Mouse (Mus musculus) embryonic stem cell, embryonic (primary cell): Measurements from ENCODE around the gene Eif2s2.
"Not testable (repeated sequence)": the region's sequence is repeated elsewhere in the genome, so short reads cannot be mapped to it uniquely, and the experiment has no call there.

Experiments used
- CTCF ChIA-PET, 4 experiments: fragments of 300-600 bp in 2 of 4; fragments of 350-600 bp in 2 of 4; sonication (Branson Sonifier 250); formaldehyde crosslinking; loops; one replicate each; lab custom pipeline; 2022; ENCODE audit warnings: inconsistent platforms in 2 of 4; lab: Charles Lee
- POLR2A ChIA-PET, 4 experiments: fragments of 300-600 bp in 2 of 4; fragments of 350-600 bp in 2 of 4; sonication (Branson Sonifier 250); formaldehyde crosslinking; loops; one replicate each; lab custom pipeline; 2022; ENCODE audit warnings: antibody characterized with exemption in 4 of 4, inconsistent platforms in 1 of 4; lab: Charles Lee

The Eif2s2 gene

DNA sequence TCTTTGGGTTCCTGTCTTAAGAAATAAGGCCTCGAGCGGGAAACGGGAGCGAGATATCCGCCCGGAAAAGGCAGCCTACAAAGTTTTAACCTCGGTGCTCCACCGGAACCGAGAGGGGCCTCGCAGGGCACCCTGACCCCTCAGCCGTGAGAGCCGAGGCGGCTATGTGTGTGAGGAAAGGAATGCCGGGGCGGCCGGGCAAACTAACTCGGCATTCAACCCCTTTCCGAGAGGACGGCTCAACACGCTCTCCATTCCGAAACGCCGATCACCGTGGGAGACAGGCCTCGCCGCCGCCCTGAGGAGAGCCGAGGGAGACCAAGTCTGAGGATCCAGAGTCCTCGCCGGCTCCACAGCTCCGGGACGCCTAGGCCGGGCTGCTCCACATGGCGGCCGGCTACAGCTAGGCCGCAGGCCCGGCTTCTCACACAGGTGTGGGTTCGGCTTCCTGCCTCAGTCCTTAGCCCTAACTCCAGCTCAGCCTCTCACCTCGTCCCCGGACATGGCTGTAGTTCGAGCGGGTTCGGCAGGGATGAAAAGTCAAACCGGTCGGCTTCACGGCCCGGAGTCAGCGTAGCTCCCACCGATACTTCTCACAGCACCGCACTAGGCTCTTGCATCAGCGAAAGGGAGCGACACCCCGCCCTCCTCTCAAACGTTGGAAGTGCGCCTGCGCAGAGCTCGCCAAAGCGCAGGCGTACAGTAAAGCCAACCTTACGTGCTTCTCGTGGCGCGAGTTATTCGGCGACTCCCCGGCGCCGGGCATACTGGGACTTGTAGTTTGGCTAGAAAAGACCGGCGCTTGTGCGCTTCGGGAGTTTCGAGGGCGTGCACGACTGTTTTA is at the start of gene Eif2s2:
Gene Eif2s2 (minus strand): TSS at position 735 of the 844 bp plus-strand sequence.
- CTCF ChIA-PET: interaction anchor here in 2 of 4 experiments (0.6 to 1.3 kb wide), 4 partner anchors 16 to 179 kb away, joined by 3 to 14 read pairs (median 3); no protein-coding TSS in a partner anchor
- POLR2A ChIA-PET: interaction anchor here (0.6 to 2.9 kb wide), 109 partner anchors 8 to 1283 kb away, joined by 3 to 51 read pairs (median 4); partner anchors contain the start of genes Raly (in 3 of the 4), Ahcy (in 2 of the 4), Itch (in 2 of the 4) and Map1lc3a (in 2 of the 4)

DNA sequence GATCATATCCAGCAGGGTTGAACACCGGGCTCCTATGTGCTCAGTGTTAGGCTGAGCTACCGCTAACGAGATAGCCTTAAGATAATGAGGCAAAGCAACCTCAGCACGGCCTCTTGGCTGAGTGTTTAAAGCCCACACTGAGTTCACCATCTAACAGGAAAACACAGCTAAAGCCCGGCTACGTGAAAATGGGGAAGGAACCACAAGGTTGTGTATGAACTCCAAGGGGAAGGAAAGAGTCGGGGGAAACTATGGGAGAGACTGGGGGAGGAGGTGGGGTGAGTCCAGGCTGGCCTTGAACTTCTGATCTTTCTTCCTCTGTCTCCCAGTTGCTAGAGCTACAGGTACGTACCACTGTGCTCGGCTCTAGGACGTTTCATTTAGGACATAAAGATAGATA is 49.2 kb upstream of the Eif2s2 start:
- ChIA-PET CTCF (interaction anchor here in 3 of 4 experiments (0.6 to 1.9 kb wide), 8 partner anchors 11 to 360 kb away, joined by 3 to 7 read pairs (median 4); no protein-coding TSS in a partner anchor), POLR2A (interaction anchor here in 3 of 4 experiments (0.5 to 1.8 kb wide), 9 partner anchors 10 to 318 kb away, joined by 3 to 9 read pairs (median 3); partner anchors contain the start of gene Eif2s2 (in 1 of the 3))

DNA sequence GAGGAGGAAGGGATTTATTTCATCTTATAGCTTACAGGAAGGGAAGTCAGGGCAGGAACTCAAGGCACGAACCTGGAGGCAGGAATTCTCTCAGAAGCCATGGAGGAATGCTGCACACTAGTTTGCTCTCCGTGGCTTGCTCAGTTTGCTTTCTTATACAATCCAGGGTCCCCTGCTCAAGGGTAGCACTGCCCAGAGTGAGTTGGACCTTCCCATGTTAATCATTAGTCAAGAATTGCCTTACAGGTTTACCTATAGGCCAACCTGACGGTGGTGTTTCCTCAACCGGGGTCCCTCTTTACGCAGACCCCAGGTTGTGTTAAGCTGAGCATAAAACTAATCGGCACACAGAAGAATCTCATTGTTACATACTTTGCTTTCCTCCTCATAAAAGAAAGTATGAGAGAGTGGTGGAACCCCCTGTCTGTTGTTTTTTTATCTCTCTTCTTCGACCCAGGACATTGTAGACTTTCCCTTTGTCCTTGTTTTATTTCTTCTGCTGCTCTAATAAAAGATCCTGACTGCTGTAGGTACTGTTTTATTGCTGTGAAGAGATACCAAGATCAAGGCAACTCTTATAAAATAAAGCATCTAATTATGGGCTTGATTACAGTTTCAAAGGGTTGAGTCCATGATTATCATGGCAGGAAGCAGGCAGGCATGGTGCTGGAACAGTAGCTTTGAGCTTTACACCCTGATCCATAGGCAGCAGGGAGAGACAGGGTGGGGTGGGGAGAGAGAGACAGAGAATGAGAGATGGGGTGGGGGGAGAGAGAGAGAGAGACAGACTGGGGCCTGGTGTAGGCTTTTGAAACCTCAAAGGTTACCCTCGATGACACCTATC is 45.0 kb upstream of the Eif2s2 start:
- ChIA-PET POLR2A (interaction anchor here in 1 of 4 experiments (1.0 kb wide), 1 partner anchor 45 kb away, joined by 4 read pairs; the partner anchor contains the start of gene Eif2s2), CTCF (interaction anchor here in 2 of 4 experiments (0.7 to 1.2 kb wide), 2 partner anchors 8 to 21 kb away, joined by 5 read pairs; no protein-coding TSS in a partner anchor)

DNA sequence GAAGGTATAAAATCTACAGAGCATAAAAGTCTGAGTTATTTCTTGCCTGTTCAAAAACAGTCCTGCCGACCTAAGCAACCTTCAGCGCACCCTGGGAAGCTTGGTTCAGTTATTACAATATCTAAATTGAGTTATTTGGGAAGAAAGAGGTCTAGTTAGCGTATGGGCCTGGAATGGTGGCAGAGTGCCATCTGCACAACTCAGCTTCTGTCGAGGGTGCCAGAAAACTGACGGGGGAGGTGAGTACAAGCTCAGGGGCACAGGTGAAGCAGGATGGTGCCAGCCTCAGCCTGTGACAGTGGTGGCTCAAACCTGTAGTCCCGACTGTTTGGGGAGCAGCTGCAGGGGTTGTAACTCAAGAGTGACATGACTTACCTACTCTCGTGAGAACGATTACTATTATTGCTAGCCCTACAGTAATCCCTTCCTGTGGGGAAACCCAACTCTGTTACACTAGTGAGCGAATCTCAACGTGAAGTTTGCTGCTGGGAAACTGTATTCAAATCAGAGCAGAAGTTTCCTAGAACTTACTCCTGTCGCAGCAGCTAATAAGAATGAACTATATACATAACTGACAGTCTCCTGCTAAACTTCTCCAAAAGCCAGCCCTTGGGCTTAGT is 43.9 kb upstream of the Eif2s2 start:
- CTCF ChIA-PET: no interaction called here
- POLR2A ChIA-PET: no interaction called here

DNA sequence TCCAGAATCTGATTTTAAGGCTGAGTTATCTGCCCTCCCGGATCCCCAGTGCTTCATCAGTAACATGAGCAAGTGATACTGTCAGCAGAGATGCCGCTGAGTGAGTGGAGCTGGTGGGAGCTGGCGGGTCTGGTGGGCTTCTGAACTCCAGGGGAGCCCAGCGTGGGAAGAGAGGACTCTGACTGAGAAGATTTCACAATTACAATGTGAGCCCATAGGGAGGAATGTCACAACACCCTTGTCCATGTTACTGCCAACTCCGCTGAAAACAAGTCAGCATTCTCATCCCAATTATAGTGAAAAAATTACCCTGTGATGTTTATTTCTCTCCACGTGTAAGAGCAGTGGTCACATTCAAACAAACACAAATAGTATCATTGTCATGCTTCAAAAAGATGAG is 43.4 kb upstream of the Eif2s2 start:
- CTCF ChIA-PET: no interaction called here
- POLR2A ChIA-PET: no interaction called here

DNA sequence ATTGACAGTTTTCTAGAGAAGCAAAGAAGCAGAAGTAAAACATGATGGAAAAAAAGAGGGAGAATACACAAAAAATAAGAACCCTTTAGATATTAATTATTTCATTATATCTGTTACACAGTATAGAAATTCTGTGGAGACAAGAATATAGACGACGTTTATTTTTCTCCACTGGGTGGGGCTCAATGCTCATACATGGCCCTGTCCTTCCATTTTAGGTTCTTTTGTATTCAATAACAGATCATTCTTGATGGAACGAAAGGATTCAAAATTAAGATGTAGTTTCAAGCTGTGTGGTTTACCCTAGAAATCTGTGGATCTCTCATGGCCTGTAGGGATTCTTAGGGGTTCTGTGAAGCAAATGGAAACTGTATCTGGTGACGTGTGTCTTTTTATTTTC is 41.1 kb upstream of the Eif2s2 start:
- POLR2A ChIA-PET: no interaction called here
- CTCF ChIA-PET: no interaction called here

DNA sequence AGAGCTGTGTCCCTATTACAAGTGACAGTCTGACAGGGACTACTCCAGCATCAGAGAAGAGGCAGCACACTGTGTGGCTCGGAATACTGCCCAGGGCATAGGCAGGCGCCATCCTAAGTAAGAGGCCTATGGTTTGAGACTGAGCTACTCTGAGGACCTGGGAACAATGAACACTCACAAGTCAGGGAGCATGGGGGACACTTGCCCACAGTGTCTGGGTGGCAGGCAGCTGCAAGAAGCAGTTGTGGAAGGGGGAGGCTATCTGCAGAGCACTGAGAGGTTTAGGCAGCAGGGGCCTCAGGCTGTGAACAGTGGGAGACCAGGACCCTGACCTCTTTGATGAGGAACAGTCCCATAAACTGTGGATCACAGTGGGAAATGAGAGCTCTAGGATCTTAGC is 35.6 kb upstream of the Eif2s2 start:
- CTCF ChIA-PET: interaction anchor here in 3 of 4 experiments (0.5 to 1.6 kb wide), 5 partner anchors 12 to 1789 kb away, joined by 3 to 14 read pairs (median 6); no protein-coding TSS in a partner anchor

DNA sequence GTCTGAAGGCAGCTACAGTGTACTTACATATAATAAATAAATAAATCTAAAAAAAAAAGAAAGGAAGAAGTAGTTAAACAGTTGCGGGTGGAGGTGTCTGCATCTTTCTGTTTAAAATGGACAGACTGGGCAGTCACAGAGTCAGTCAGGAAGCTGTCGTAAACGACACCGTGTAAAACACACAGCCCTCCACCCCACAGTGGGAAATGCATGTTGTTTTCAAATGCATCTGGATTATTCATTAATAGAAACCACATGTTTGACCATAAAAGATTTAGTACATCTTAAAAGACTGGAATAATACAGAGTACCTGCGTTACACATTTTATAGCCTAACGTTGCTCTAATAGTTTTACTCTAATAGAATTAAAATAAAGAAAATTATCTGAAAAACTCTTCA is 34.1 kb upstream of the Eif2s2 start:
- CTCF ChIA-PET: interaction anchor here in 2 of 4 experiments (0.6 to 1.3 kb wide), 3 partner anchors 10 to 188 kb away, joined by 4 to 11 read pairs (median 4); no protein-coding TSS in a partner anchor
- POLR2A ChIA-PET: no interaction called here

More for the DNA sequence above, 35.6 kb upstream of the Eif2s2 start:
- POLR2A ChIA-PET: interaction anchor here in 1 of 4 experiments (0.8 to 1.2 kb wide), 4 partner anchors 10 to 39 kb away, joined by 3 read pairs; partner anchors contain the start of gene Eif2s2

DNA sequence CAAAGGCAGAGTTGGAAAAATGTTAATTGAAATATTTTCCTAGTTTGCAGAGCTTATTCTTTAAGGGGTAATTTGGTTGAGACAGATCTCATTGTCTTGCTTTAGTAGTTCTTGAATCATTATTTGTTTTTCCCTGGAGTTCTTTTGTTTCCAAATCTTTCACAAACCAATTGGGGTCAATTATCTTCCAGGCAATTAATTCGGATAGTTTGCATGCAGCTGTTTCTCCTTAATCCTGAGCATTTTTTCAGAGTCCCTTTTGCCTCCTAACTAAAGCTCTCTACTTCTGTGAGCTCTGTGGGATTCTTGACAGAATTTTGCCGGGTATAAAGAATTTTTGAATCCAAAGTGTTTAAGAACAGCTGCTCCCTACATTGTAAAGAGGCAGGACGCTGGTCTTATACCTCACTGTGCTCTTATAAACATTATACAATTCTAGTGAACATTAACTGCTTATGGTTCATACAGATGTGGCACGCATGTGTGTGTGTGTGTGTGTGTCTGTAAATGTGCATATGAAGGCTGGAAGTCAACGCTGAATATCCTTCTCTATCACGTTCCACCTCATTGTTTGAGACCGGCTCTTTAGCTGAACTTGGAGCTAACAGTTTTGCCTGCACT is 32.8 kb upstream of the Eif2s2 start:
- ChIA-PET CTCF (interaction anchor here in 1 of 4 experiments (1.0 to 1.3 kb wide), 2 partner anchors 9 to 17 kb away, joined by 4 read pairs; no protein-coding TSS in a partner anchor), POLR2A (interaction anchor here in 1 of 4 experiments (0.6 to 1.2 kb wide), 3 partner anchors 9 to 1415 kb away, joined by 3 read pairs; no protein-coding TSS in a partner anchor)

DNA sequence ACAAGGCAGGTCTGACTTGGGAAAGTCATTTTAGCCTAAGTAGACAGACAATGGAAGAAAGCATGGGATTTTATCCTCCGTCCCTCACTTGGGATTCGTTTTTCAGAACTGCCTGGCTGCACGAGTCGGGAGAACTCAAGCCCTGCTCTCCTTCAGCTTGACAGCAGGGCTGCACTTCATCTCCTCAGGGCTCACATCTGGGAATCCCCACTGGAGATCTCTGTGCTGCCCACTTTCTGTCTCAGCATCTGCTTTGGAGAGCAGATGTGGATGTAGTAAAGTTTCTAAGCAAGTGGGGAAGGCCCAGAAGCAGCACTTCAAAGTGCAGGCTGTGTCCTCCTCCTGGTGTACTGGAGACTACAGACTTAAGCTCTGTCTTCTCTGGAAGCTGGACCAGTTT is 29.4 kb upstream of the Eif2s2 start:
- CTCF ChIA-PET, POLR2A ChIA-PET: not testable (repeated sequence)

DNA sequence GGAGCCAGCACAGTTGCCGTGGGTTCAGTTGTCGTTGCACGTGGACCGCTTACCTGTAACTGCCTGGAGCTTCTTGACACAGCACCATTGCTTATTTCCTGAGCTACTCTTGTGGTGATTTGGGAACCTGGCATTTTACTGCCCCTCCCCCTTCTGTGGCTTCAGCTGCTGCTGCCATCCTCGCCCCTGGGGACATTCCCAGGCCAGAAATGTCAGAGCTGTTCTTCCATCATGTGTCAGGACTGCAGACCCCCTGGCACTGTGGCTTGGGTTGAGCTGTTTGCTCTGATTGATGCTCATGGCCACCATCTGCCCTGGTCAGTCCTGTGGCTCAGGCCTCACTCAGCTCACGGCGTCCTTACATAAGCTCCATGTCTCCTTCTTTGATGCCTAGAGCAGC is 28.2 kb upstream of the Eif2s2 start:
- ChIA-PET CTCF (interaction anchor here in 1 of 4 experiments (1.1 kb wide), 1 partner anchor 50 kb away, joined by 6 read pairs; no protein-coding TSS in a partner anchor), POLR2A (interaction anchor here in 1 of 4 experiments (1.3 kb wide), 2 partner anchors 49 to 50 kb away, joined by 3 to 4 read pairs; no protein-coding TSS in a partner anchor)

DNA sequence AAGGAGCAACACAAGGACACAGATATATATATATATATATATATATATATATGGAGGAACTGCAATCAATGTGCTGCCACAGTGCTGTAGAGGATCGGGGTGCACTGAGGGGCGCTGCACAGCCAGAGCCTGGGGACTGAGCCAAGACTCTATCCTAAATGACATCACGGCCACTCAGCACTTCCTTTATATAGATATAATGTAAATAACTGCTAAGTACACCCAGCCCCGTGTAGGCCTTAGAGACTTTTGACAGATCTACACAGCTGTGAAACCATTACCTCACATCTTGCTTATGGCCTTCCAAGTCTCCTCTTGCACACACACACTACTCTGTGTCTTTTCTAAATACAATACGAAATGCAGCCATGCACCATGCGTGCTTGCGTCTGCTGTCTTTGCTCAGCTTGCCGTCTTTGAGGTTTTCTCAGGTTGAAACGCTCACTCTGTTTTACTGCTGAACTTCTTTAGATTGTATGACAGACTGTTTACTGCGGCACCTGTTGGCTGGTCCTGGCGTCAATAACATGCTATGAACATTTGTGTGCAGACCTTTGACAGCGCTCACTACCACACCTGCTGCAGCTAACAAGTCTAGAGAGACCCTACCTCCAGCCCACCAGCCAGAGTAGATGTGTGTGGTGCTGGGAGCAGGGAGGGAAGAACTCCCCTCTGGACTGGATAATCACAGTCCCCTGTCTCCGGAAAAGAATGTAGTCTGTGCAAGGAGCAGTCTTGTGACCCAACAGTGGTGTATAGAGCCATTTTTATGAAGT is 25.3 kb upstream of the Eif2s2 start:
- ChIA-PET POLR2A (interaction anchor here in 2 of 4 experiments (0.6 to 2.2 kb wide), 4 partner anchors 21 to 25 kb away, joined by 3 to 11 read pairs (median 8); partner anchors contain the start of gene Eif2s2 (in 2 of the 2)), CTCF (interaction anchor here (0.6 to 1.7 kb wide), 5 partner anchors 52 to 405 kb away, joined by 3 to 8 read pairs (median 4); no protein-coding TSS in a partner anchor)

DNA sequence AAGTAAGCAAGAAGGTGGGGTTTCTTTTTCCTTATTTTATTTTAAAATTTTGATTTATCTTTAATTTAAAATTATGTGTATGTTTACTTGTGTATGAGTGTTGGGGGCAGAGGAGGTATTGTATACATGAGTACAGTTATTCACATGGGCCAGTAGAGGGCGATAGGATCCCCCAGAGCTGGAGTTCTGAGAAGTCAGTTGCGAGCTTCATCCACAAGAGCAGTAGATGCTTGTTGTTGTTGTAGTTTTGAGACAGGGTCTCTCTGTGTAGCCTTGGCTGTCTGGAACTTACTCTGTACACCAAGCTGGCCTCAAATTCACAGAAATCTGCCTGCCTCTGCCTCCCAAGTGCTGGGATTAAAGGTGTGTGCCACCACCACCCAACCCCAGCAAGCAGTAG is 23.8 kb upstream of the Eif2s2 start:
- POLR2A ChIA-PET: interaction anchor here in 3 of 4 experiments (1.0 to 2.2 kb wide), 8 partner anchors 9 to 508 kb away, joined by 3 to 11 read pairs (median 4); partner anchors contain the start of genes Eif2s2 (in 2 of the 3) and Snta1 (in 1 of the 3)
- CTCF ChIA-PET: interaction anchor here (0.5 to 1.7 kb wide), 36 partner anchors 8 to 601 kb away, joined by 3 to 11 read pairs (median 4); partner anchors contain the start of genes Acss2 (in 1 of the 4), Eif2s2 (in 1 of the 4) and Ggt7 (in 1 of the 4)

DNA sequence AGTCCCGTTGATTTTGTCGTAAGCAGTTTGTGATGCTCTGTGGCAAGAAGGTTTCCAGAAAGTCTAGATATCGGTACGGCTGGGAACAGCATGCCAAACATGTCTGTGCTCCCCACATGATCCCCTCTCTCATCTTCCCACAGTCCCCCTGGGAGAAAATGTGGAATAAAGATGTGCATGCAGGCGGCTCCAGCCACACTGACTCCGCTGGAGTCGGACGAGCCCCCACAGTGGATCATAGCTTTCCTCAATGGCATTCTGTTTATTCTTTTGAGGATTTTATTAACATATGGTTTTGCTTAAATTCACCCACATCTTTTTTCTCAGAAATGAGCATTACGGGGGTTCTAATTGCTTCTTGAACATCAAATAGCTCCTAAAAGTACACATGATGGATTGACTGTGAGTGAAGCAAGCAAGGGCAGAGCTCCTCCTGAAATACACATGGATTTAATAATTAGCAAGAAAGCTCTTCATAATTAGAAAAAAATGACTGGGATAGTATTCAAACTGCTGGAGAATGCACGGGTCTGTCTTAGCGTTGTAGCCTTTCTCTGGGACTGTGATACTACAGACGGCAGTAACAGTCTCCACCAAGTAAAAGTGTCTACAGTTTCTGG is 23.3 kb upstream of the Eif2s2 start:
- CTCF ChIA-PET: interaction anchor here (0.5 to 1.6 kb wide), 28 partner anchors 8 to 526 kb away, joined by 3 to 11 read pairs (median 4); no protein-coding TSS in a partner anchor
- POLR2A ChIA-PET: interaction anchor here in 3 of 4 experiments (1.0 to 2.2 kb wide), 8 partner anchors 9 to 508 kb away, joined by 3 to 11 read pairs (median 4); partner anchors contain the start of genes Eif2s2 (in 2 of the 3) and Snta1 (in 1 of the 3)

DNA sequence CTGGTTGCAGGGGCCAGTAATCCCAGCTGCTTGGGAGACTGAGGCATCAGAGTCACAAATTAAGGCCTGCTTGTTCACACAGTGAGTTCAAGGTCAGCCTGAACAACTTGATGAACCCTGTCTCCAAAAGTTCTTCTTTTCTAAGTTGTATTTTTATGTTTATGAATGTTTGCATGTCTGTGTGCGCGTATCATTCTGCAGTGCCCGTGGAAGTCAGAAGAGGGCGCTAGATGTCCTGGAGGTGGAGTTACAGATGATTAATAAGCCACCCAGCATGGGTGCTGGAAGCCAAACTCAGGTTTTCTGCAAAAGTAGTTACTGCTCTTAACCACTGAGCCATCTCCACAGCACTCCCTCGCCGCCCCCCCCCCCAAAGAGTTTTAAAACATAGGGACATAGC is 17.1 kb upstream of the Eif2s2 start:
- ChIA-PET CTCF (interaction anchor here (0.6 to 1.5 kb wide), 8 partner anchors 17 to 849 kb away, joined by 3 to 14 read pairs (median 4); partner anchors contain the start of gene Eif2s2 (in 1 of the 4)), POLR2A (interaction anchor here (0.6 to 3.3 kb wide), 6 partner anchors 9 to 389 kb away, joined by 3 to 16 read pairs (median 3); partner anchors contain the start of gene Eif2s2 (in 1 of the 4))
